Mouse (Mus musculus) embryonic facial prominence, embryonic 15.5 days (tissue): Measurements from ENCODE around the gene Crlf1. TPM values are rescaled to one million over a fixed set of nuclear protein-coding genes. Genes with fewer than 3 reads are reported as not detected.

Experiments
- ATAC-seq: fragments of 200-750 bp; cut with Nextera tagmentation; 2 replicates; pipeline ENCODE4 v1.8.0; 2017; ENCODE audit warnings: low read depth, moderate TSS enrichment; ENCODE audit not compliant: insufficient number of reproducible peaks, low FRiP score, low TSS enrichment
- H3K27ac ChIP-seq: fragments of 300-500 bp; sonication (generic); replicated peaks from 2 replicates; pipeline ENCODE4 v1.5.1; 2015; ENCODE audit warnings: mild to moderate bottlenecking, inconsistent platforms
- H3K27me3 ChIP-seq: fragments of 300-500 bp; sonication (generic); 2 replicates; pipeline ENCODE4 v1.6.1; 2015; ENCODE audit warnings: inconsistent platforms
- H3K36me3 ChIP-seq: fragments of 300-500 bp; sonication (generic); 2 replicates; pipeline ENCODE4 v1.6.1; 2015; ENCODE audit warnings: mild to moderate bottlenecking, inconsistent platforms
- H3K4me1 ChIP-seq: fragments of 300-500 bp; sonication (generic); 2 replicates; pipeline ENCODE4 v1.6.1; 2015; ENCODE audit warnings: inconsistent platforms
- H3K4me2 ChIP-seq: fragments of 300-500 bp; sonication (generic); replicated peaks from 2 replicates; pipeline ENCODE4 v1.6.1; 2015; ENCODE audit warnings: mild to moderate bottlenecking, inconsistent platforms
- H3K4me3 ChIP-seq: fragments of 300-500 bp; sonication (generic); replicated peaks from 2 replicates; pipeline ENCODE4 v1.5.1; 2015; ENCODE audit warnings: mild to moderate bottlenecking, inconsistent platforms
- H3K9ac ChIP-seq: fragments of 300-500 bp; sonication (generic); 2 replicates; pipeline ENCODE4 v1.6.1; 2015; ENCODE audit warnings: inconsistent platforms
- H3K9me3 ChIP-seq: fragments of 300-500 bp; sonication (generic); replicated peaks from 2 replicates; pipeline ENCODE4 v1.6.1; 2016; ENCODE audit warnings: inconsistent platforms
- WGBS: fragments of 180-500 bp; shearing (Covaris S2); methylation state at CpG from one replicate; pipeline ENCODE4 v1.1.7; 2015; 5-methylcytosine and 5-hydroxymethylcytosine counted together
- polyA plus RNA-seq: library from polyadenylated mRNA; unstranded; fragments of >200 nt; fragmentation: Nextera tagmentation; extraction: Ambion mirVana; gene quantifications from 2 replicates; pipeline ENCODE4 v1.2.1, GENCODE M21; 2015

The Crlf1 gene
- polyA plus RNA-seq, 1 experiment from 2014 or later: 159 TPM

GRCm38 (mm10) chr8:70528182-70528797 lies 35.3 kb downstream of the Crlf1 start:
- Histone ChIP-seq H3K4me2 (peak overlapping the region; percentile 74), H3K27ac (peak overlapping the region; percentile 89), H3K9ac (peak overlapping the region; percentile 78), H3K27me3 (no peaks in the 10 kb centered on the region), H3K4me1 (peaks cover 32% of the 10 kb centered on the region), H3K36me3 (peaks cover 38% of the 10 kb centered on the region), H3K4me3 (peak overlapping the region; percentile 86), H3K9me3 (no peaks in the 10 kb centered on the region)
- WGBS: 24% methylated on average over 13 of the region's 13 CpGs
- ATAC-seq: no peak

DNA sequence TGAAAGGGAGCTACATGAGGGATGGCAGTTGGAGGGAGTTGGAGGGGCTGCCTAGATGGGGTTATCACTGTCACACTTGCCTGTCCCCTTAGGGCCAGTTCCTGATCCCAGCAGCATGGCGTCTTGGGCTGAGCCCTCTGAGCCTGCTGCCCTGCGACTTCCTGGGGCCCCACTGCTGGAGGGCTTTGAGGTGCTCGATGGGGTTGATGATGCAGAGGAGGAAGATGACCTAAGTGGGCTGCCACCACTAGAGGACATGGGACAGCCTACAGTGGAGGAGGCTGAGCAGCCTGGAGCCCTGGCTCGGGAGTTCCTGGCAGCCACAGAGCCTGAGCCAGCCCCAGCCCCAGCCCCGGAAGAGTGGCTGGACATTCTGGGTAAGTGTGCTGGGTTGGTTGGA lies 36.3 kb downstream of the Crlf1 start:
- Histone ChIP-seq H3K9ac (no peak overlapping the region), H3K36me3 (peaks cover 48% of the 10 kb centered on the region)

DNA sequence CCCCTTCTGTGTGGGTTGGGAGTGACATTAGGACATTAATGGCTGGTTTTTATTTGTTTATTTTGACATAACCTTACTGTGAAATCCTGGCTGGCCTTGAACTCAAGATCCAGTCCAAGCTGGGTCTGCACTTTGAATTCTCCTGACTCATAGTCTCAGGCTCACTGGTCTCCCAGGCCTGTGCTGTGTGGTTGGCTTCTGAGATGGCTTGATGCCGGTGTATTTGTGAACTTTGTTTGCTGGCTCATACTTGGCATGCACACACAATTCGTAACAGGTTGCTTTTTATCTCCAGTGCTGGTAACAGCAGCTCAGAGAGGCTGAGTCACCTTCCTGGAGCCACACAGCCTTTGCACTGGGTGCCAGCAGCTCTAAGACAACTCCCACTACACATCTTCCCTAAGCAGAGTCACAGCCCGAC lies 36.8 kb downstream of the Crlf1 start:
- H3K9me3 ChIP-seq: no peaks in the 10 kb centered on the region
- H3K27ac ChIP-seq: no peak overlapping the region
- H3K27me3 ChIP-seq: no peaks in the 10 kb centered on the region
- H3K9ac ChIP-seq: no peak overlapping the region
- H3K4me1 ChIP-seq: peaks cover 28% of the 10 kb centered on the region
- H3K36me3 ChIP-seq: peaks cover 52% of the 10 kb centered on the region
- no peak for ATAC-seq
- 93% methylated on average over 3 of the region's 3 CpGs for WGBS
- peak overlapping the region; percentile 6; the same call in 1 of the 2 replicates for H3K4me2 ChIP-seq
- H3K4me3 ChIP-seq: no peak overlapping the region

More for the DNA sequence above, 36.3 kb downstream of the Crlf1 start:
- no peak for ATAC-seq
- no peak overlapping the region for H3K4me2 ChIP-seq
- H3K27ac ChIP-seq: no peak overlapping the region
- 73% methylated on average over 5 of the region's 5 CpGs for WGBS
- H3K9me3 ChIP-seq: no peaks in the 10 kb centered on the region
- peaks cover 28% of the 10 kb centered on the region for H3K4me1 ChIP-seq
- H3K27me3 ChIP-seq: no peaks in the 10 kb centered on the region
- H3K4me3 ChIP-seq: no peak overlapping the region

- Histone ChIP-seq H3K4me1 (peaks cover 28% of the 10 kb centered on the region), H3K4me2 (peak overlapping the region; percentile 6; the same call in 1 of the 2 replicates), H3K9me3 (no peaks in the 10 kb centered on the region), H3K9ac (no peak overlapping the region), H3K36me3 (peaks cover 58% of the 10 kb centered on the region), H3K4me3 (no peak overlapping the region), H3K27ac (no peak overlapping the region), H3K27me3 (no peaks in the 10 kb centered on the region)
- WGBS: 87% methylated on average over 2 of the region's 2 CpGs
- ATAC-seq: no peak
Measured at GRCm38 (mm10) chr8:70530314-70530713, 37.4 kb downstream of the Crlf1 start.

DNA sequence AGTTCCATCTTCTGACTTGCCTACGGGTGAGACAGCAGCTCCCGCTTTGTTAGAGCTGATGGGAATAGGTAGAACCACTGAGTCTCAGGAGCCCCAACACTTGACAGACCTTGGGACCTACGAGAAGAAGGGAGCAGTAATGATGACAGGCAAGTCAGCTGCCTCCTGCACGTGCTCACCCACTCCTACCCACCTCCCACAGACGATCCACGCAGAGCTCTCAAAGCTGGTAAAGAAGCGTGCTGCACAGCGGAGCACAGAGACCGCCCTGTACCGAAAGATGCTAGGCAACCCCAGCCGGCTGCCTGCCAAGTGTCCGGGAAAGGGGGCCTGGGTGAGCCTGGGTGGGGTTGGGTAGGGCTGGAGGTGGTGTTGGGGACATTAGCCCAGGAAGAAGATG lies 41.3 kb downstream of the Crlf1 start:
- no peak overlapping the region for H3K9ac ChIP-seq
- no peak overlapping the region for H3K4me3 ChIP-seq
- no peak for ATAC-seq
- no peaks in the 10 kb centered on the region for H3K27me3 ChIP-seq
- H3K27ac ChIP-seq: no peak overlapping the region
- no peak overlapping the region for H3K4me2 ChIP-seq
- H3K36me3 ChIP-seq: peaks cover 80% of the 10 kb centered on the region
- no peaks in the 10 kb centered on the region for H3K9me3 ChIP-seq
- peaks cover 14% of the 10 kb centered on the region for H3K4me1 ChIP-seq
- 92% methylated on average over 12 of the region's 12 CpGs for WGBS

GRCm38 (mm10) chr8:70535221-70535620 lies 42.3 kb downstream of the Crlf1 start:
- H3K4me1 ChIP-seq: peaks cover 11% of the 10 kb centered on the region
- H3K27me3 ChIP-seq: no peaks in the 10 kb centered on the region
- no peak for ATAC-seq
- H3K9me3 ChIP-seq: no peaks in the 10 kb centered on the region
- WGBS: 89% methylated on average over 3 of the region's 3 CpGs
- no peak overlapping the region for H3K9ac ChIP-seq
- no peak overlapping the region for H3K27ac ChIP-seq
- H3K4me3 ChIP-seq: no peak overlapping the region
- H3K36me3 ChIP-seq: peaks cover 73% of the 10 kb centered on the region
- no peak overlapping the region for H3K4me2 ChIP-seq

DNA sequence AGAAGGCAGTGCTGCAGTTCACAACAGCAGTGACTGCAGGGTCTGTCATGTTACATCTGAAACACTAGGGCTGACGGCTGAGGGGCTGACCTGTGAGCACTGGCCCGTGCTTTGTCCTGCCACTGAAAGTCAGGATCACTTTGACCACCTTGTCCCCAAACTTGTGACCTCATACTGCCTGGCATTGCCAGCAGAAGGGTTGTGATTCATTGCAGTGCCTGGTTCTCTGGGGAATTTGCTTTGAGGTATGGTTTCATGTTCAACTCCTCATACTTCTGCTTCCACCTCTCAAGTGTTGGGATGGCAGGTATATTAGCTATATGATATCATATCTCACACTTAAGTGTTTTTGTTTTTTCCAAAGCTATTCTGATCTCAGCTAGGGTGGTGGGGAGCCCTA lies 42.7 kb downstream of the Crlf1 start:
- no peak for ATAC-seq
- Histone ChIP-seq H3K27ac (no peak overlapping the region), H3K27me3 (no peaks in the 10 kb centered on the region), H3K36me3 (peaks cover 68% of the 10 kb centered on the region), H3K4me1 (peaks cover 16% of the 10 kb centered on the region), H3K9ac (no peak overlapping the region), H3K4me2 (no peak overlapping the region), H3K4me3 (no peak overlapping the region), H3K9me3 (no peaks in the 10 kb centered on the region)
- WGBS: 79% methylated on average over 2 of the region's 2 CpGs

DNA sequence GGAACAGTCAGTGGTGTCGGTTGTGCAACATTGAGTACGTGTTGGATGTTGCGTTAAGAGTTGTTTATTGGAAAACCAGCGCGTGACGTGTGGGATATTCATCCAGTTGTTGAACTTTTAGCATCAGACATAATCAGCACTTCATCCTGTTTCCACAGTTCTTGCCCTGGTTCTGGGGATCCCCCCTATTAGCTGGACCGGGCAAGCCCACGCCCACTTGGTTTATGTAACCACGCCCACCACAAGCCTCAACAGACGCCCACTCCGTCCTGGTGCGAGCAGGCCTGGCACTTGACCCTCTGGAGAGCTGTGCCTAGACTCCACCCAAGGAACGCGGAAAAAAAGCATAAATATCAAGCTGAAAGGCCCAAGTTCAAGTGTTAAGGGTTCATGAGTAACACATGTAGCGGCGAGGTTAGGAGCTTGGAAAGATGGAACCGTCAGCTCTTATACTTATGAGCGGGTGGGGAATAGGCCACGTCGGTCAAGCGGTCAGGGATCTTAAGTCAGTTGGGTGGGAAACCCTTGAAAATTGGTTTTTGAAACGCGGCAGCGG lies 45.1 kb downstream of the Crlf1 start:
- Histone ChIP-seq H3K4me1 (peaks cover 28% of the 10 kb centered on the region), H3K9ac (peak overlapping the region; percentile 31), H3K4me3 (peak overlapping the region; percentile 91), H3K9me3 (no peaks in the 10 kb centered on the region), H3K27ac (peak overlapping the region; percentile 84), H3K27me3 (no peaks in the 10 kb centered on the region), H3K36me3 (peaks cover 44% of the 10 kb centered on the region), H3K4me2 (peak overlapping the region; percentile 80)
- 14% methylated on average over 24 of the region's 24 CpGs for WGBS
- ATAC-seq: no peak

DNA sequence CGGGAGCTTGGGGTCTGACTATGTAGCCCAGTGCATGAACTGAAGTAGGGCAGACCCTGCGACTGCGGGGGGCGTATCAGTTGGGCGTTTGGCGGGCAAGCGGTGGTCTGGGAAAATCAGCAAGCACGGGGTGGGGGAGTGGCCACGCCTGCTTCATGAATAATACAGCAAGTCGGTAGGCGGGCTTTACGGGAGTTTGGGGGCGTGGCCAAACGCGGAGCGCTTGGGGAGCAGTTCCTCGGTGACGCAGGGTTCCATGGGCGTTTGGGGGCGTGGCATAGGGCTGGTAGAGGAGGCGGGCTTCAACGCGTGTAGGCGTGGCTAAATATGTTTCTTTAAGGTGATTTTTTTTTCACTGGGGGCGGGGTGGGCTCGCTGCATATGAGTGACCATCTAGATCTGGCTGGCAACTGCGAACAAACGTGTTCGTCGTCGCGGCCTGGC lies 45.7 kb downstream of the Crlf1 start:
- under 1% methylated on average over 32 of the region's 32 CpGs for WGBS
- Histone ChIP-seq H3K9ac (peak overlapping the region; percentile 31), H3K9me3 (no peaks in the 10 kb centered on the region), H3K4me3 (peak overlapping the region; percentile 91), H3K4me2 (peak overlapping the region; percentile 80), H3K4me1 (peaks cover 28% of the 10 kb centered on the region), H3K36me3 (peaks cover 38% of the 10 kb centered on the region), H3K27ac (peak overlapping the region; percentile 98), H3K27me3 (no peaks in the 10 kb centered on the region)
- peak; percentile 84 for ATAC-seq

GRCm38 (mm10) chr8:70539077-70539813 lies 46.3 kb downstream of the Crlf1 start, which contains the start of gene Ell:
Gene Ell, plus strand, starts transcription at chr8:70539457.
- ATAC-seq: peak; percentile 92
- H3K36me3 ChIP-seq: peaks cover 32% of the 10 kb centered on the region
- H3K27me3 ChIP-seq: no peaks in the 10 kb centered on the region
- H3K27ac ChIP-seq: peak within 1 kb of the TSS; percentile 98
- peaks cover 28% of the 10 kb centered on the region for H3K4me1 ChIP-seq
- WGBS: under 1% methylated on average over 58 of the region's 58 CpGs
- H3K9ac ChIP-seq: peak within 1 kb of the TSS; percentile 90
- no peaks in the 10 kb centered on the region for H3K9me3 ChIP-seq
- H3K4me2 ChIP-seq: peak within 1 kb of the TSS; percentile 80
- H3K4me3 ChIP-seq: peak within 1 kb of the TSS; percentile 91

- Histone ChIP-seq H3K27ac (peak overlapping the region; percentile 98), H3K36me3 (peaks cover 24% of the 10 kb centered on the region), H3K4me2 (peak overlapping the region; percentile 80), H3K4me1 (peaks cover 28% of the 10 kb centered on the region), H3K27me3 (no peaks in the 10 kb centered on the region), H3K9ac (peak overlapping the region; percentile 90), H3K4me3 (peak overlapping the region; percentile 91), H3K9me3 (no peaks in the 10 kb centered on the region)
- ATAC-seq: no peak
- 3% methylated on average over 4 of the region's 4 CpGs for WGBS
Measured at GRCm38 (mm10) chr8:70540013-70540506, 47.1 kb downstream of the Crlf1 start.
